Mouse (Mus musculus) brown adipose tissue, adult 24 weeks (tissue): Measurements from ENCODE around the gene Scd2. TPM values are rescaled to one million over a fixed set of nuclear protein-coding genes. Genes with fewer than 3 reads are reported as not detected.
"Not testable (repeated sequence)": the region's sequence is repeated elsewhere in the genome, so short reads cannot be mapped to it uniquely, and the experiment has no call there.

Experiments
- H3K27ac ChIP-seq: fragments of 200-500 bp; replicated peaks from 2 replicates; pipeline ENCODE4 v1.5.1; 2012; ENCODE audit warnings: low read depth, mild to moderate bottlenecking, low read length
- H3K4me1 ChIP-seq: fragments of 200-500 bp; 2 replicates; pipeline ENCODE4 v1.6.1; 2012; ENCODE audit warnings: low read length, mixed read lengths; ENCODE audit not compliant: control insufficient read depth, insufficient read depth, insufficient read length
- H3K4me3 ChIP-seq: fragments of 200-500 bp; 2 replicates; pipeline ENCODE4 v1.5.1; 2012; ENCODE audit warnings: low read depth, mild to moderate bottlenecking, low read length, moderate library complexity; ENCODE audit not compliant: insufficient read depth
- polyA plus RNA-seq: library from polyadenylated mRNA; stranded (reverse); fragments of >200 nt; gene quantifications from 2 replicates; pipeline ENCODE4 v1.2.4, GENCODE M21; 2012; ENCODE audit not compliant: missing spikeins, insufficient read depth, insufficient read length

Scd2 gene
- polyA plus RNA-seq, 1 experiment = 247 TPM

- H3K4me1 ChIP-seq, H3K4me3 ChIP-seq, H3K27ac ChIP-seq: not testable (repeated sequence)
These were observed 37.7 kb downstream of the Scd2 start for GRCm38 (mm10) chr19:44331128-44331527.

GRCm38 (mm10) chr19:44331911-44332310, 38.4 kb downstream of the Scd2 start:
- Histone ChIP-seq H3K4me3 (no peak overlapping the region), H3K4me1 (no peaks in the 10 kb centered on the region), H3K27ac (no peak overlapping the region)

GRCm38 (mm10) chr19:44332326-44332725, 38.9 kb downstream of the Scd2 start:
- Histone ChIP-seq H3K27ac (no peak overlapping the region), H3K4me1 (no peaks in the 10 kb centered on the region)

GRCm38 (mm10) chr19:44332833-44333623, 39.6 kb downstream of the Scd2 start, which contains the start of gene Scd4:
Gene Scd4 (plus strand): TSS chr19:44333092.
- Histone ChIP-seq H3K27ac (no peak within 1 kb of the TSS), H3K4me3 (no peak within 1 kb of the TSS)

More at GRCm38 (mm10) chr19:44332326-44332725, 38.9 kb downstream of the Scd2 start:
- H3K4me3 ChIP-seq = no peak overlapping the region

GRCm38 (mm10) chr19:44333991-44334390, 40.5 kb downstream of the Scd2 start:
- Histone ChIP-seq H3K27ac (no peak overlapping the region), H3K4me3 (no peak overlapping the region), H3K4me1 (no peaks in the 10 kb centered on the region)

More at GRCm38 (mm10) chr19:44332833-44333623, 39.6 kb downstream of the Scd2 start, which contains the start of gene Scd4:
- H3K4me1 ChIP-seq = no peaks in the 10 kb centered on the region

GRCm38 (mm10) chr19:44335876-44336662, 42.6 kb downstream of the Scd2 start:
- H3K4me1 ChIP-seq = no peaks in the 10 kb centered on the region
- no peak overlapping the region for H3K27ac ChIP-seq
- no peak overlapping the region for H3K4me3 ChIP-seq

GRCm38 (mm10) chr19:44349689-44350088, 56.2 kb downstream of the Scd2 start:
- Histone ChIP-seq H3K27ac (no peak overlapping the region), H3K4me1 (no peaks in the 10 kb centered on the region), H3K4me3 (no peak overlapping the region)

GRCm38 (mm10) chr19:44351756-44352155, 58.3 kb downstream of the Scd2 start:
- Histone ChIP-seq H3K27ac (no peak overlapping the region), H3K4me1 (no peaks in the 10 kb centered on the region), H3K4me3 (no peak overlapping the region)

Other genes starting within 250 kb of the Scd2 start
- gene Erlin1, start 223.9 kb upstream of the Scd2 start, polyA plus RNA-seq = 12.3 and 18.7 TPM in 2 replicates
- 23.7 and 24.3 TPM in 2 replicates for gene Chuk, start 186.2 kb upstream of the Scd2 start, polyA plus RNA-seq
- gene Cwf19l1, start 157.8 kb upstream of the Scd2 start, polyA plus RNA-seq = 9.9 and 11.9 TPM in 2 replicates
- gene Bloc1s2, start 147.2 kb upstream of the Scd2 start, polyA plus RNA-seq = 7.2 and 12.6 TPM in 2 replicates
- not detected in 2 replicates for gene Pkd2l1, start 101.2 kb upstream of the Scd2 start, polyA plus RNA-seq
- 2.2 and 6.0 TPM in 2 replicates for gene Scd3, start 90.4 kb upstream of the Scd2 start, polyA plus RNA-seq
- 0.96 and 2.5 TPM in 2 replicates for gene Scd4, start 39.4 kb downstream of the Scd2 start, polyA plus RNA-seq
- 10,672 and 38,636 TPM in 2 replicates for gene Scd1, start 114.2 kb downstream of the Scd2 start, polyA plus RNA-seq
- gene Wnt8b, start 199.8 kb downstream of the Scd2 start, polyA plus RNA-seq = not detected in 2 replicates